Mouse (Mus musculus) CH12.LX (cell line): ENCODE data around the gene Calcrl. TPM values are rescaled to one million over a fixed set of nuclear protein-coding genes. Genes with fewer than 3 reads are reported as not detected.

Source experiments
- DNase-seq: peaks from one replicate; pipeline ENCODE4 v3.0.0-alpha.2; 2013; ENCODE audit errors: extremely low read depth
- H3K27ac ChIP-seq: 2 replicates; pipeline ENCODE4 v1.5.1; 2012; ENCODE audit warnings: low read depth, mild to moderate bottlenecking, control low read depth, moderate library complexity; ENCODE audit not compliant: insufficient read depth
- H3K27me3 ChIP-seq: replicated peaks from 2 replicates; pipeline ENCODE3; 2012; ENCODE audit warnings: inconsistent platforms
- H3K36me3 ChIP-seq, 2 experiments: replicated peaks in 1 of 2; 2 replicates each; pipeline versions ENCODE3 to v1.6.1; 2012; ENCODE audit warnings: inconsistent platforms in 1 of 2, low read length in 1 of 2, mild to moderate bottlenecking in 1 of 2, mixed read lengths in 1 of 2, moderate library complexity in 1 of 2; ENCODE audit not compliant: control insufficient read depth in 1 of 2, insufficient read depth in 1 of 2
- H3K4me1 ChIP-seq, 2 experiments: 2 replicates each; pipeline ENCODE4 v1.6.1; 2012; ENCODE audit warnings: inconsistent platforms in 1 of 2, moderate library complexity in 1 of 2; ENCODE audit not compliant: insufficient read depth in 2 of 2, control insufficient read depth in 1 of 2
- H3K4me2 ChIP-seq: 2 replicates; pipeline ENCODE4 v1.6.1; 2012; ENCODE audit warnings: low read depth, mild to moderate bottlenecking, control low read depth; ENCODE audit not compliant: poor library complexity, insufficient read depth, severe bottlenecking
- H3K4me3 ChIP-seq, 3 experiments: fragments of 150-350 bp in 1 of 3; sonication (generic) in 1 of 3; replicated peaks in 1 of 3; 2 replicates each; pipeline versions ENCODE3 to v1.5.1; 2011 to 2012; ENCODE audit warnings: low read depth in 2 of 3, low read length in 2 of 3, mild to moderate bottlenecking in 2 of 3, moderate library complexity in 2 of 3, control low read depth in 1 of 3, improper control_type of control experiment in 1 of 3, inconsistent platforms in 1 of 3, mixed read lengths in 1 of 3; ENCODE audit not compliant: poor library complexity in 1 of 3
- H3K79me2 ChIP-seq: replicated peaks from 2 replicates; pipeline ENCODE4 v1.6.1; 2012; ENCODE audit warnings: mild to moderate bottlenecking, moderate library complexity; ENCODE audit not compliant: control insufficient read depth, poor library complexity, insufficient read depth, severe bottlenecking; ENCODE audit errors: extremely low read depth
- H3K9ac ChIP-seq: 2 replicates; pipeline ENCODE4 v1.6.1; 2012; ENCODE audit warnings: low read depth, mild to moderate bottlenecking, control low read depth, moderate library complexity; ENCODE audit not compliant: insufficient read depth
- H3K9me3 ChIP-seq: replicated peaks from 2 replicates; pipeline ENCODE3; 2012; ENCODE audit warnings: low read length, inconsistent platforms, mixed read lengths
- CHD1 ChIP-seq: IDR thresholded peaks from 2 replicates; pipeline ENCODE4 v1.6.1; 2012; ENCODE audit warnings: low read depth, low read length, improper control_type of control experiment, inconsistent platforms
- CHD2 ChIP-seq: IDR thresholded peaks from 2 replicates; pipeline ENCODE4 v1.6.1; 2011; ENCODE audit warnings: low read length, improper control_type of control experiment
- CTCF ChIP-seq, 2 experiments: IDR thresholded peaks in 1 of 2; conservative IDR thresholded peaks in 1 of 2; 2 replicates each; pipeline ENCODE4 v1.5.1; 2011 to 2012; ENCODE audit warnings: low read depth in 2 of 2, low read length in 2 of 2, improper control_type of control experiment in 1 of 2, inconsistent platforms in 1 of 2, mild to moderate bottlenecking in 1 of 2, moderate library complexity in 1 of 2
- ELF1 ChIP-seq: IDR thresholded peaks from 2 replicates; pipeline ENCODE4 v1.6.1; 2014; ENCODE audit warnings: low read depth, mild to moderate bottlenecking, inconsistent platforms, low read length, improper control_type of control experiment
- EP300 ChIP-seq: IDR thresholded peaks from 2 replicates; pipeline ENCODE4 v1.6.1; 2011; ENCODE audit warnings: low read length, improper control_type of control experiment
- JUN ChIP-seq: IDR thresholded peaks from 2 replicates; pipeline ENCODE4 v1.6.1; 2011; ENCODE audit warnings: low read depth, mild to moderate bottlenecking, low read length, improper control_type of control experiment, moderate library complexity; ENCODE audit not compliant: insufficient read depth
- KAT2A ChIP-seq: IDR thresholded peaks from 2 replicates; pipeline ENCODE4 v1.6.1; 2012; ENCODE audit warnings: low read length, improper control_type of control experiment, inconsistent platforms; ENCODE audit not compliant: insufficient replicate concordance
- MAFK ChIP-seq: IDR thresholded peaks from 2 replicates; pipeline ENCODE4 v1.6.1; 2011; ENCODE audit warnings: low read length, improper control_type of control experiment; ENCODE audit not compliant: insufficient replicate concordance
- MAZ ChIP-seq: IDR thresholded peaks from 2 replicates; pipeline ENCODE4 v1.6.1; 2012; ENCODE audit warnings: low read depth, mild to moderate bottlenecking, inconsistent platforms, low read length, improper control_type of control experiment, moderate library complexity
- MEF2A ChIP-seq: IDR thresholded peaks from 2 replicates; pipeline ENCODE4 v1.6.1; 2014; ENCODE audit warnings: low read depth, mild to moderate bottlenecking, inconsistent platforms, low read length, improper control_type of control experiment, borderline replicate concordance
- NELFE ChIP-seq: IDR thresholded peaks from 2 replicates; pipeline ENCODE4 v1.6.1; 2011; ENCODE audit warnings: low read depth, low read length, improper control_type of control experiment
- RAD21 ChIP-seq: IDR thresholded peaks from 2 replicates; pipeline ENCODE4 v1.6.1; 2011; ENCODE audit warnings: low read depth, mild to moderate bottlenecking, low read length, improper control_type of control experiment, moderate library complexity
- RCOR1 ChIP-seq: conservative IDR thresholded peaks from 2 replicates; pipeline ENCODE4 v1.6.1; 2012; ENCODE audit warnings: low read depth, mild to moderate bottlenecking, inconsistent platforms, low read length, improper control_type of control experiment
- SIN3A ChIP-seq: IDR thresholded peaks from 2 replicates; pipeline ENCODE4 v1.6.1; 2012; ENCODE audit warnings: low read length, improper control_type of control experiment, inconsistent platforms
- TBP ChIP-seq: conservative IDR thresholded peaks from 2 replicates; pipeline ENCODE4 v1.6.1; 2011; ENCODE audit warnings: low read depth, low read length, improper control_type of control experiment
- TCF12 ChIP-seq: IDR thresholded peaks from 2 replicates; pipeline ENCODE4 v1.6.1; 2014; ENCODE audit warnings: low read depth, mild to moderate bottlenecking, inconsistent platforms, low read length, improper control_type of control experiment
- UBTF ChIP-seq: IDR thresholded peaks from 2 replicates; pipeline ENCODE4 v1.6.1; 2012; ENCODE audit warnings: low read depth, mild to moderate bottlenecking, inconsistent platforms, low read length, improper control_type of control experiment, moderate library complexity
- USF2 ChIP-seq: conservative IDR thresholded peaks from 2 replicates; pipeline ENCODE4 v1.6.1; 2011; ENCODE audit warnings: low read depth, low read length, improper control_type of control experiment
- ZC3H11A ChIP-seq: IDR thresholded peaks from 2 replicates; pipeline ENCODE4 v1.6.1; 2012; ENCODE audit warnings: low read depth, mild to moderate bottlenecking, inconsistent platforms, low read length, improper control_type of control experiment
- ZMIZ1 ChIP-seq: IDR thresholded peaks from 2 replicates; pipeline ENCODE4 v1.6.1; 2012; ENCODE audit warnings: low read depth, mild to moderate bottlenecking, inconsistent platforms, low read length, improper control_type of control experiment
- ZNF384 ChIP-seq: IDR thresholded peaks from 2 replicates; pipeline ENCODE4 v1.6.1; 2012; ENCODE audit warnings: low read depth, low read length, improper control_type of control experiment, inconsistent platforms
- dilution Hi-C: fragments of 300-500 bp; cut with MboI; formaldehyde crosslinking; loops from 2 replicates; pipeline ENCODE4 v1.14.3; 2020; ENCODE audit warnings: low sequenced_read_pairs; ENCODE audit not compliant: extremely low pct_unique_long_range_greater_than_20kb, extremely low pct_ligation_motif_present
- in situ Hi-C: fragments of 300-500 bp; cut with MboI; formaldehyde crosslinking; loops from 3 replicates; pipeline ENCODE4 v1.14.3; 2019; ENCODE audit warnings: low sequenced_read_pairs, low pct_ligation_motif_present, low pct_unique_long_range_greater_than_20kb, mixed read lengths
- polyA plus RNA-seq: library from polyadenylated mRNA; unstranded; fragments of >175 nt; gene quantifications from 2 replicates; pipeline ENCODE4 v1.2.1, GENCODE M21; 2012; ENCODE audit warnings: low read depth; ENCODE audit not compliant: insufficient read length
- total RNA-seq, 2 experiments: library from RNA; depleted of rRNA; stranded (reverse); fragments of 300-350 nt in 1 of 2; fragments of >200 nt in 1 of 2; gene quantifications; 2 replicates each; pipeline ENCODE4 v1.2.3; 2012 to 2014

Gene Calcrl
- total and polyA plus RNA-seq, 3 experiments, result 3.9 to 12.1 (median 5.9) TPM

- no peaks in the 10 kb centered on the region for H3K27me3 ChIP-seq
- peaks cover 0 to 6% of the 10 kb centered on the region in 2 experiments for H3K36me3 ChIP-seq
- DNase-seq, result no peak
- no peak overlapping the region for H3K4me3 ChIP-seq
- no peak overlapping the region for H3K4me2 ChIP-seq
- dilution Hi-C loops, result no loop called here
- no peak overlapping the region for H3K9ac ChIP-seq
- TF ChIP-seq ELF1, result no peak
- no peak for TF ChIP-seq EP300
- TF ChIP-seq, all 38 proteins: peak for 0
- in situ Hi-C loops, result no loop called here
- no peaks in the 10 kb centered on the region for H3K79me2 ChIP-seq
- H3K4me1 ChIP-seq, result no peaks in the 10 kb centered on the region
- no peak overlapping the region for H3K27ac ChIP-seq
- H3K9me3 ChIP-seq, result no peaks in the 10 kb centered on the region
Measured at GRCm38 (mm10) chr2:84365266-84365665, 59.9 kb downstream of the Calcrl start.

DNA sequence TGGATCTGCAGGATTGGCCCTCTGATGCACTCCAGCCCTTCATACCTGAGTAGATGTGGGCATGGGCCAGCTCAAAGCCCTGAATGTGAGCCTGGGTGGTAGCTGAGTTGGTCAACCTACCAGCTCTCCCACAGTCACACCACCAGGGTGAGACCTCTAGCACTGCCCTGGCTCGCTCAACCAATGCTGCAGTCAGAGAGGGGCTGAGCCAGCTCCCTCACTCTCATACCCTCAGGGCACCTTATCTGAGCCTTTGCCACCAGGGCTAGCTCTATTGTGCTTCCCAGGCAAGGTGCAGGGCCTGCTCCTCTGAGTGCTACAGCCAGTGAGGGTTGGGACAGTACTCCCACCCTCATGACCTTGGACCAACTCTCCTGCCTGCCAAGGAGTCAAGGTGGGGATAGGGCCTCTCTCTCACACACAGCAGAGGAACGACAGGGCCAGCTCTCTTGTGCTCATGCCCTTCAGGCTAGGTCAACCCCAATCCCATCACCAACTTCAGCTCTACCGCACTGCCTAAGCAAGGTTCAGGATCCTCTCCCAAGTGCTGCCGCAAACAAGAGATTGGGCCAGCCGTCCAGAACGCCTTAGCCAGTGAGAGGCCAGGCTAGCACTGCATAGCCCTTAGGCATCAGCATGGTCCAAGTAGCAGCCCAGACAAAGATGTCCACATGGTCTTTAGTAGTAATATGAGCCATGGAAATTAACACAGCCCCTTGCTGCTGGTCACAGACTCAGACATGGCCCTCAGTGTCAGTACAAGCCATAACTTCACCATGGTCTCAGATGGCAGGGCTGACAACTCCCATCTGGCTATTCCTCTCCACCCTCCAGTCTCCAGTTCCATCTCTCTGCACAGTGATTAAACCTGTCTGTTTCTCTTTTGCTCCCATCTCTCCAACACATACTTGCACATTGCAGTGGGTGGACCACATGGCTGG lies 62.2 kb downstream of the Calcrl start:
- no peaks in the 10 kb centered on the region for H3K9me3 ChIP-seq
- in situ Hi-C loops, result no loop called here
- no peak overlapping the region for H3K9ac ChIP-seq
- H3K27ac ChIP-seq, result no peak overlapping the region
- TF ChIP-seq TCF12 (no peak), TBP (no peak), ZMIZ1 (no peak), CHD2 (no peak), RCOR1 (no peak), MEF2A (no peak), USF2 (no peak), SIN3A (no peak), EP300 (no peak), CTCF (conservative IDR thresholded peaks at IDR 0.05 in 1 of 2, IDR thresholded peaks at IDR 0.05 in 1 of 2; ENCODE audit: low read depth in 2 of 2, low read length in 2 of 2) (no peak), MAZ (no peak), KAT2A (no peak), UBTF (no peak), MAFK (no peak), CHD1 (no peak), ZC3H11A (no peak), NELFE (no peak), ZNF384 (no peak), JUN (no peak), RAD21 (no peak)
- no peak overlapping the region for H3K4me3 ChIP-seq
- DNase-seq, result no peak
- no peaks in the 10 kb centered on the region for H3K27me3 ChIP-seq
- H3K4me1 ChIP-seq, result no peaks in the 10 kb centered on the region
- dilution Hi-C loops, result no loop called here
- peaks cover 0 to 3% of the 10 kb centered on the region in 2 experiments for H3K36me3 ChIP-seq
- no peaks in the 10 kb centered on the region for H3K79me2 ChIP-seq
- H3K4me2 ChIP-seq, result no peak overlapping the region
